Mouse (Mus musculus): ENCODE measurements at regions not wholly inside any gene's neighbourhood (a gene's known extent, or its start where the extent isn't known, plus 50 kb on each side); places are given as distances from the start of the nearest gene placed in this dataset.

GRCm38 (mm10) chr8:60277211-60277801 lies 225.7 kb downstream of the Gm10283 start:
- DNase-seq (ENCODE audit: low spot score), result no peak
- ATAC-seq (replicated peaks; ENCODE audit: insufficient number of reproducible peaks, low FRiP score, low TSS enrichment, low read depth), result no peak
- Histone ChIP-seq H3K36me3 (replicated peaks; ENCODE audit: control insufficient read depth, insufficient read depth, low read depth, low read length) (no peaks in the 10 kb centered on the region), H3K27me3 (ENCODE audit: control insufficient read depth, insufficient read depth, low read length) (no peaks in the 10 kb centered on the region), H3K4me3 (ENCODE audit: low read depth, low read length) (no peak overlapping the region), H3K27ac (replicated peaks; ENCODE audit: low read depth, low read length) (no peak overlapping the region), H3K4me2 (ENCODE audit: low read depth, low read length) (no peak overlapping the region), H3K9ac (replicated peaks; ENCODE audit: low read length) (no peak overlapping the region), H3K9me3 (replicated peaks; ENCODE audit: control insufficient read depth, low read length) (no peaks in the 10 kb centered on the region), H3K4me1 (ENCODE audit: control insufficient read depth, insufficient read depth, low read length) (no peaks in the 10 kb centered on the region)
- 55% methylated on average over 2 of the region's 2 CpGs for WGBS

GRCm38 (mm10) chr8:60250341-60250740 lies 252.7 kb downstream of the Gm10283 start:
- no peaks in the 10 kb centered on the region for H3K36me3 ChIP-seq (replicated peaks; ENCODE audit: control insufficient read depth, insufficient read depth, low read depth, low read length)
- H3K9ac ChIP-seq (replicated peaks; ENCODE audit: low read length), result no peak overlapping the region
- no peak overlapping the region for H3K4me3 ChIP-seq (ENCODE audit: low read depth, low read length)
- 75% methylated on average over 6 of the region's 6 CpGs for WGBS
- no peak overlapping the region for H3K27ac ChIP-seq (replicated peaks; ENCODE audit: low read depth, low read length)
- no peak overlapping the region for H3K4me2 ChIP-seq (ENCODE audit: low read depth, low read length)
- no peaks in the 10 kb centered on the region for H3K27me3 ChIP-seq (ENCODE audit: control insufficient read depth, insufficient read depth, low read length)
- H3K4me1 ChIP-seq (ENCODE audit: control insufficient read depth, insufficient read depth, low read length), result no peaks in the 10 kb centered on the region
- DNase-seq (ENCODE audit: low spot score) (no peak), ATAC-seq (replicated peaks; ENCODE audit: insufficient number of reproducible peaks, low FRiP score, low TSS enrichment, low read depth) (no peak)
- H3K9me3 ChIP-seq (replicated peaks; ENCODE audit: control insufficient read depth, low read length), result no peaks in the 10 kb centered on the region

- DNase-seq (ENCODE audit: low spot score), result no peak
- no peak for ATAC-seq (replicated peaks; ENCODE audit: insufficient number of reproducible peaks, low FRiP score, low TSS enrichment, low read depth)
- no peaks in the 10 kb centered on the region for H3K4me1 ChIP-seq (ENCODE audit: control insufficient read depth, insufficient read depth, low read length)
- no peak overlapping the region for H3K27ac ChIP-seq (replicated peaks; ENCODE audit: low read depth, low read length)
- 31% methylated on average over 2 of the region's 2 CpGs for WGBS
- H3K4me2 ChIP-seq (ENCODE audit: low read depth, low read length), result no peak overlapping the region
- no peaks in the 10 kb centered on the region for H3K9me3 ChIP-seq (replicated peaks; ENCODE audit: control insufficient read depth, low read length)
- no peaks in the 10 kb centered on the region for H3K36me3 ChIP-seq (replicated peaks; ENCODE audit: control insufficient read depth, insufficient read depth, low read depth, low read length)
- H3K4me3 ChIP-seq (ENCODE audit: low read depth, low read length), result no peak overlapping the region
- H3K27me3 ChIP-seq (ENCODE audit: control insufficient read depth, insufficient read depth, low read length), result no peaks in the 10 kb centered on the region
- H3K9ac ChIP-seq (replicated peaks; ENCODE audit: low read length), result no peak overlapping the region
These were observed 253.3 kb downstream of the Gm10283 start for GRCm38 (mm10) chr8:60249704-60250103.

GRCm38 (mm10) chr8:60247601-60248000 lies 255.4 kb downstream of the Gm10283 start:
- Histone ChIP-seq H3K4me2 (ENCODE audit: low read depth, low read length) (no peak overlapping the region), H3K27ac (replicated peaks; ENCODE audit: low read depth, low read length) (no peak overlapping the region), H3K4me3 (ENCODE audit: low read depth, low read length) (no peak overlapping the region), H3K9me3 (replicated peaks; ENCODE audit: control insufficient read depth, low read length) (no peaks in the 10 kb centered on the region), H3K9ac (replicated peaks; ENCODE audit: low read length) (no peak overlapping the region), H3K36me3 (replicated peaks; ENCODE audit: control insufficient read depth, insufficient read depth, low read depth, low read length) (no peaks in the 10 kb centered on the region), H3K4me1 (ENCODE audit: control insufficient read depth, insufficient read depth, low read length) (no peaks in the 10 kb centered on the region), H3K27me3 (ENCODE audit: control insufficient read depth, insufficient read depth, low read length) (no peaks in the 10 kb centered on the region)
- DNase-seq (ENCODE audit: low spot score), result no peak
- no peak for ATAC-seq (replicated peaks; ENCODE audit: insufficient number of reproducible peaks, low FRiP score, low TSS enrichment, low read depth)

DNA sequence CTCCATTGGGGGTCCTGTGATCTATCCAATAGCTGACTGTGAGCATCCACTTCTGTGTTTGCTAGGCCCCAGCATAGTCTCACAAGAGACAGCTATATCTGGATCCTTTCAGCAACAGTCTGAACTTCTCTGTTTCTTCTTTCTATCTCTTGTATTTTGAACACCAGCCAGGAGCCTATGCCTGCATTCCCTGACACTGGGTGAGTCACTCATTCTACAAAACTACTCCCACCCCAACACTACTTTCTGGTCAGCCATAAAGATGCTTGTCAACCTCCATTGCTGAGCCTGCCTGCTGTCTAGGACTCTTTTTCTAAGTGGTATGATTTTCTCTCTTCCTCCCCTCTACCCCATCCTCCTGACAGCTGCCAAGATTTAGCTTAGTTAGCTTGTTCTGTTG lies 261.6 kb downstream of the Gm10283 start:
- Histone ChIP-seq H3K27ac (replicated peaks; ENCODE audit: low read depth, low read length) (no peak overlapping the region), H3K4me1 (ENCODE audit: control insufficient read depth, insufficient read depth, low read length) (no peaks in the 10 kb centered on the region), H3K4me3 (ENCODE audit: low read depth, low read length) (no peak overlapping the region)

GRCm38 (mm10) chr8:60220946-60221345 lies 282.1 kb downstream of the Gm10283 start:
- ATAC-seq (replicated peaks; ENCODE audit: insufficient number of reproducible peaks, low FRiP score, low TSS enrichment, low read depth) (no peak), DNase-seq (ENCODE audit: low spot score) (peak; percentile 2)
- H3K36me3 ChIP-seq (replicated peaks; ENCODE audit: control insufficient read depth, insufficient read depth, low read depth, low read length), result no peaks in the 10 kb centered on the region
- WGBS, result 73% methylated on average over 2 of the region's 2 CpGs
- H3K4me2 ChIP-seq (ENCODE audit: low read depth, low read length), result no peak overlapping the region
- H3K27me3 ChIP-seq (ENCODE audit: control insufficient read depth, insufficient read depth, low read length), result no peaks in the 10 kb centered on the region
- H3K4me3 ChIP-seq (ENCODE audit: low read depth, low read length), result no peak overlapping the region
- no peaks in the 10 kb centered on the region for H3K4me1 ChIP-seq (ENCODE audit: control insufficient read depth, insufficient read depth, low read length)
- H3K9ac ChIP-seq (replicated peaks; ENCODE audit: low read length), result no peak overlapping the region
- H3K9me3 ChIP-seq (replicated peaks; ENCODE audit: control insufficient read depth, low read length), result no peaks in the 10 kb centered on the region
- H3K27ac ChIP-seq (replicated peaks; ENCODE audit: low read depth, low read length), result no peak overlapping the region

More for the DNA sequence above, 261.6 kb downstream of the Gm10283 start:
- DNase-seq (ENCODE audit: low spot score) (no peak), ATAC-seq (replicated peaks; ENCODE audit: insufficient number of reproducible peaks, low FRiP score, low TSS enrichment, low read depth) (no peak)
- H3K9ac ChIP-seq (replicated peaks; ENCODE audit: low read length), result no peak overlapping the region
- no peak overlapping the region for H3K4me2 ChIP-seq (ENCODE audit: low read depth, low read length)
- H3K36me3 ChIP-seq (replicated peaks; ENCODE audit: control insufficient read depth, insufficient read depth, low read depth, low read length), result no peaks in the 10 kb centered on the region
- H3K27me3 ChIP-seq (ENCODE audit: control insufficient read depth, insufficient read depth, low read length), result no peaks in the 10 kb centered on the region
- no peaks in the 10 kb centered on the region for H3K9me3 ChIP-seq (replicated peaks; ENCODE audit: control insufficient read depth, low read length)

DNA sequence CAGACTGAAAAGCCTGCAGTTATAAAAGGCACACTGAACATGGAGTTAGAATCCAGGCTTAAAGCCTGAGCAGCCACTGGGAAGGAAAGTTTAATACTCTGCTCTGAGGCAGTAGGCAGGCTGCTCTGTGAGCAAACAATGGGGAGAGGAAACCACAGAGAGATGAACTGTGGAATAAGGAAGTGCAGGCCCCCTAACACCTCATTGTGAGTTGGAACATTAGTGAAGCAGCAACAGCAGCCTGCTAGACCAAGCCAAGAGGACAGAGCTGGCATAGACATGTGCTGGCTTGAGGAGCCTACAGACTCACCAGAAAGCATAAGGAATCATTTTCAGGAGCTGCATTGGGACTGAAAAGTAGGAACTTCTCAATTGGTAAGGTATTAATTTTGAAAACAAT lies 307.4 kb downstream of the Gm10283 start:
- Histone ChIP-seq H3K4me2 (ENCODE audit: low read depth, low read length) (no peak overlapping the region), H3K36me3 (replicated peaks; ENCODE audit: control insufficient read depth, insufficient read depth, low read depth, low read length) (no peaks in the 10 kb centered on the region), H3K9me3 (replicated peaks; ENCODE audit: control insufficient read depth, low read length) (no peaks in the 10 kb centered on the region), H3K27ac (replicated peaks; ENCODE audit: low read depth, low read length) (no peak overlapping the region), H3K4me3 (ENCODE audit: low read depth, low read length) (no peak overlapping the region), H3K9ac (replicated peaks; ENCODE audit: low read length) (no peak overlapping the region), H3K4me1 (ENCODE audit: control insufficient read depth, insufficient read depth, low read length) (no peaks in the 10 kb centered on the region), H3K27me3 (ENCODE audit: control insufficient read depth, insufficient read depth, low read length) (no peaks in the 10 kb centered on the region)
- no peak for ATAC-seq (replicated peaks; ENCODE audit: insufficient number of reproducible peaks, low FRiP score, low TSS enrichment, low read depth)
- no peak for DNase-seq (ENCODE audit: low spot score)

- H3K27me3 ChIP-seq (ENCODE audit: control insufficient read depth, insufficient read depth, low read length), result no peaks in the 10 kb centered on the region
- H3K27ac ChIP-seq (replicated peaks; ENCODE audit: low read depth, low read length), result no peak overlapping the region
- no peak overlapping the region for H3K9ac ChIP-seq (replicated peaks; ENCODE audit: low read length)
These were observed 335.2 kb downstream of the Gm10283 start for GRCm38 (mm10) chr8:60167716-60168272.

More at GRCm38 (mm10) chr8:60167716-60168272, 335.2 kb downstream of the Gm10283 start:
- DNase-seq (ENCODE audit: low spot score) (no peak), ATAC-seq (replicated peaks; ENCODE audit: insufficient number of reproducible peaks, low FRiP score, low TSS enrichment, low read depth) (no peak)
- no peak overlapping the region for H3K4me2 ChIP-seq (ENCODE audit: low read depth, low read length)
- H3K4me3 ChIP-seq (ENCODE audit: low read depth, low read length), result no peak overlapping the region
- 52% methylated on average over 5 of the region's 5 CpGs for WGBS
- H3K36me3 ChIP-seq (replicated peaks; ENCODE audit: control insufficient read depth, insufficient read depth, low read depth, low read length), result no peaks in the 10 kb centered on the region
- no peaks in the 10 kb centered on the region for H3K9me3 ChIP-seq (replicated peaks; ENCODE audit: control insufficient read depth, low read length)
- H3K4me1 ChIP-seq (ENCODE audit: control insufficient read depth, insufficient read depth, low read length), result no peaks in the 10 kb centered on the region
